23 mouse cellular contexts compared by ENCODE assay signal in the genomic region with DNA sequence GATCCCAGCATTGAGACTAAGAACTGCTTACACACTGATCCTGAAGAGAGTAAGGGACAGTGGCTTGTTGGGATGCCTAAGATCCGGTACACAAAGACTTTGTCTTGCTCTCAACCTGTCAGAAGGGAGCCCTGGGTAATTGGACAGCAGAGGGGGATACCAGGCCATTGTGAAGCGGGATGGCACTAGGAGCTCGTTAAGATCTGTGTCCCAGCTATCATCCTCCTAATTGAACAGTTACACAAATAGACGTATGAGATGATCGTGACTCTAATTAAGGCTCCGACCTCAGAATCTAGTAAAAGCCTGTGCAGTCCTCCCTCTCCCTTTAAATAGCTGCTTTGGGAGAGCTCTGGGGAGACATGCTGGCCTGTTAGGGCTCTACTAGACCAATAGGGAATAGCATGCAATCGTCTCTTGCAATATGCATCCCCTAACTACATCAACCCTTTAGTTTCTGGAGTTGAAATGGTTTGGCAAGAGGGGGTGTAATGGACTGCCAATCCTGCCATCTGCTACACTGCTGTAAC.
DNase-seq lines count a peak whose midpoint lies in the region; ATAC-seq lines count a peak whose summit lies in the region.
"Had no signal": no experiment of that assay in that cellular context is flagged by ENCODE, and none has a peak within 500 bp of the region (broad histone marks: within the 10 kb centered on the region; RNA-seq: fewer than 3 reads in every experiment).

No protein-coding gene starts in this region.

- H3K27me3 ChIP-seq in forebrain, embryonic 14.5 days (replicated peaks; ENCODE audit: control insufficient read depth, insufficient read depth, low read length): no peaks in the 10 kb centered on the region
- no peaks in the 10 kb centered on the region for H3K27me3 ChIP-seq in forebrain, embryonic 10.5 days (ENCODE audit: poor library complexity, severe bottlenecking)
- H3K27me3 ChIP-seq: CH12.LX; embryonic facial prominence, embryonic 12.5 days; forebrain, embryonic 15.5 days had no signal

- DNase-seq in cerebellum, postnatal 10 days: peak; percentile 46 to 54
- no peak for DNase-seq in cerebellum, adult 9-11 months
- peak; percentile 42 for DNase-seq in forebrain, embryonic 14.5 days (ENCODE audit: low spot score)
- no peak for DNase-seq in forebrain, embryonic 10.5 days (ENCODE audit: extremely low spot score, low spot score)
- peak; percentile 37 for DNase-seq in Muller cell, postnatal 12 days (ENCODE audit: inconsistent ontology term)
- DNase-seq in retina, embryonic 14.5 days (ENCODE audit: low spot score): peak; percentile 68
- no peak for DNase-seq in urinary bladder, postnatal 25 days (ENCODE audit: low spot score)
- no peak for DNase-seq in kidney, adult 18-20 months
- DNase-seq: adrenal gland, adult 2 months; adrenal gland, postnatal 10 days; adrenal gland, postnatal 25 days; B cell, adult 2 months; cerebellum, adult 11-12 months; cerebellum, adult 2 months; cerebellum, adult 9-10 months; cerebellum, postnatal 25 days; forebrain, postnatal 0 days had no signal

- H3K4me2 ChIP-seq in forebrain, embryonic 14.5 days (ENCODE audit: low read length): no peak overlapping the region
- H3K4me2 ChIP-seq: embryonic facial prominence, embryonic 12.5 days; forebrain, embryonic 15.5 days had no signal

- H3K4me1 ChIP-seq in forebrain, embryonic 14.5 days (ENCODE audit: control insufficient read depth, insufficient read depth, low read length): peaks cover 4% of the 10 kb centered on the region; the same call in 1 of the 2 replicates
- peaks cover 17% of the 10 kb centered on the region for H3K4me1 ChIP-seq in forebrain, embryonic 10.5 days
- H3K4me1 ChIP-seq: embryonic facial prominence, embryonic 10.5 days; embryonic facial prominence, embryonic 12.5 days had no signal

- no peak overlapping the region for H3K9ac ChIP-seq in forebrain, embryonic 14.5 days (ENCODE audit: low read length)
- H3K9ac ChIP-seq: embryonic facial prominence, embryonic 12.5 days; forebrain, embryonic 15.5 days; forebrain, postnatal 0 days had no signal

- ATAC-seq in forebrain, embryonic 14.5 days: no peak
- ATAC-seq: CD4-positive, CD25-positive, alpha-beta regulatory T cell, adult 4 months; forebrain, embryonic 15.5 days; forebrain, postnatal 0 days had no signal

- H3K27ac ChIP-seq in forebrain, embryonic 14.5 days (ENCODE audit: low read depth, low read length): no peak overlapping the region
- no peak overlapping the region for H3K27ac ChIP-seq in forebrain, embryonic 10.5 days
- H3K27ac ChIP-seq: embryonic facial prominence, embryonic 10.5 days; embryonic facial prominence, embryonic 12.5 days; forebrain, embryonic 15.5 days had no signal

- no peaks in the 10 kb centered on the region for H3K9me3 ChIP-seq in forebrain, embryonic 14.5 days (replicated peaks; ENCODE audit: control insufficient read depth, low read length)
- no peaks in the 10 kb centered on the region for H3K9me3 ChIP-seq in forebrain, embryonic 10.5 days
- H3K9me3 ChIP-seq: embryonic facial prominence, embryonic 10.5 days; embryonic facial prominence, embryonic 12.5 days; forebrain, embryonic 15.5 days had no signal

- H3K4me3 ChIP-seq in forebrain, embryonic 14.5 days (ENCODE audit: low read depth, low read length): no peak overlapping the region
- no peak overlapping the region for H3K4me3 ChIP-seq in forebrain, embryonic 10.5 days
- H3K4me3 ChIP-seq: embryonic facial prominence, embryonic 10.5 days; embryonic facial prominence, embryonic 12.5 days; forebrain, embryonic 15.5 days had no signal

- 17% methylated on average over 7 of the region's 7 CpGs for WGBS in forebrain, embryonic 14.5 days
- WGBS in forebrain, embryonic 10.5 days: 53% methylated on average over 7 of the region's 7 CpGs

- H3K36me3 ChIP-seq in forebrain, embryonic 14.5 days (ENCODE audit: control insufficient read depth, insufficient read depth, low read length): no peaks in the 10 kb centered on the region
- H3K36me3 ChIP-seq in forebrain, embryonic 10.5 days (replicated peaks): no peaks in the 10 kb centered on the region
- H3K36me3 ChIP-seq: embryonic facial prominence, embryonic 10.5 days; embryonic facial prominence, embryonic 12.5 days; forebrain, embryonic 15.5 days; G1E had no signal

Comparison
In these comparisons a context has a peak if more than half of its experiments do, and no peak if none do; other contexts are left out.
1. DNase-seq: peak in cerebellum, postnatal 10 days (2 of 2), forebrain, embryonic 14.5 days (single experiment), Muller cell, postnatal 12 days (single experiment) and retina, embryonic 14.5 days (single experiment); none in cerebellum, adult 9-11 months (single experiment), forebrain, embryonic 10.5 days (single experiment), urinary bladder, postnatal 25 days (single experiment) and kidney, adult 18-20 months (single experiment).